Mouse (Mus musculus) lung, postnatal 0 days (tissue): ENCODE measurements around the gene Acot2.
"Not testable (repeated sequence)": the region's sequence is repeated elsewhere in the genome, so short reads cannot be mapped to it uniquely, and the experiment has no call there.

Source experiments
- CTCF ChIP-seq: IDR thresholded peaks from 2 replicates; pipeline ENCODE4 v1.5.1; 2016; ENCODE audit warnings: antibody characterized with exemption, mild to moderate bottlenecking
- EP300 ChIP-seq: IDR thresholded peaks from 2 replicates; pipeline ENCODE4 v1.6.1; 2016; ENCODE audit warnings: antibody characterized with exemption, mild to moderate bottlenecking, control low read depth

- not testable (repeated sequence) for TF ChIP-seq CTCF, EP300
Measured at GRCm38 (mm10) chr12:84038241-84038640, 50.6 kb downstream of the Acot2 start, which contains the start of gene Acot4.
